Mouse (Mus musculus) layer of hippocampus, adult 9-10 months (tissue): ENCODE results near the gene Srd5a3.

ENCODE experiments used
- DNase-seq: peaks from one replicate; pipeline ENCODE4 v3.0.0; 2022; ENCODE audit warnings: low spot score

Gene Srd5a3

DNA sequence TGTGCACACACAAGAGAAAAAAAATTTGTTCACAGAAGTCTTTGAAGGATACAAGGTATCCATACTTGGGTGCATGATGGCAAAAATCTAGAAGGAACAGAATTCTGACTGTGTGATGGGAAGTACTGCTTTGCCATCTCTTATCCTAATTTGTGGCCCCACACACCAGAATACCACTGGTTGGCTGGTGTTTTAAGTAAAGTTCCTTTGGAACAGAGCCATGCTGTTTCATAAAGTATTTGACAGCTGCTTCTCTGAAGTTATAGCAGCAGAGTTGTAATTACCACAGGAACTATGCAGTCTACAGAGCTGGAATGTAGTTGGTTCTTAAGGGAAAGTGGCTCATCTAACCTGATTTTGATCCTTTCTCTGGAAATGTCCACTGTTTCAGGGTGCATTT, 53.0 kb downstream of the Srd5a3 start:
- no peak for DNase-seq

DNA sequence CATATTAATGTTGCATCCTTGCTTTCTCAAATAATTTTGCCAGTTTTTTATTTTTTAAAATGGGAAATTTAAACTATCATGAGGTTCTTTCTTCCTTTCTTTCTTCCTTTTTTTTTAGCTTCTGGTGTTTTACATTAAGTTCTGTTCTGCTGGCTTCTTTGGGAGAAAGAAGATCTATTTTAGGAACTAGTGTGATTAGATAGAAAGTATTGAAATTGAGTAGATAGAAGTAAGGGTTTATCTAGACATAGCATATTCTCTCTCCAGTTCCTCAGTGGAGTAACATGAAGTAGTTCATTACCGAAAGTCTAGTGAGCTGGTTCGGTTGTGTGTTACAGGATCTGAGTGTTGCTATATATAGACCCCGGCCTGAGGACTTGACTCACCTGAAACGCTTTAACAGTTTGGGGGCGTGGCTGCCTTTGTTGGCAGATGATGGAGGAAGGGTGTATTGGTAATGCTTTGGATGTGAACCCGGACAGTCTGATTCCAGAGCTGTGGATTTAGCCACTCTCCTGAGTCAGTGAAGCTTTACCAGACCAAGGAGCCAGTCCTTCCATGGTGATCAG, 54.4 kb downstream of the Srd5a3 start:
- no peak for DNase-seq

DNA sequence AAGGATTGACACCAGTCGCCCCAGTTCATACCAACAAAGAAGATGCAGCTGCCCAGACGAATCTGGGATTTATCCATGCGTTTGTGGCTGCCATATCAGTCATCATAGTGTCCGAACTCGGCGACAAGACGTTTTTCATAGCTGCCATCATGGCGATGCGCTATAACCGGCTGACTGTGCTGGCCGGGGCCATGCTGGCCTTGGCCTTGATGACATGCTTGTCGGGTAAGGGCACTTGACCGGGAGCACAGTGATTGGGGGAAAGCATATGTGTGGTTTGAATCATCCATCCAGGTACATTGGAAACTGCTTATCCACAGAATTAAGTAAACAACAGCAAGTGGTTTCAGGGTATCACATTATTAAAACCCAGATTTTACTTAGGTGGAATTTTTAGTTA, 59.3 kb downstream of the Srd5a3 start:
- no peak for DNase-seq

DNA sequence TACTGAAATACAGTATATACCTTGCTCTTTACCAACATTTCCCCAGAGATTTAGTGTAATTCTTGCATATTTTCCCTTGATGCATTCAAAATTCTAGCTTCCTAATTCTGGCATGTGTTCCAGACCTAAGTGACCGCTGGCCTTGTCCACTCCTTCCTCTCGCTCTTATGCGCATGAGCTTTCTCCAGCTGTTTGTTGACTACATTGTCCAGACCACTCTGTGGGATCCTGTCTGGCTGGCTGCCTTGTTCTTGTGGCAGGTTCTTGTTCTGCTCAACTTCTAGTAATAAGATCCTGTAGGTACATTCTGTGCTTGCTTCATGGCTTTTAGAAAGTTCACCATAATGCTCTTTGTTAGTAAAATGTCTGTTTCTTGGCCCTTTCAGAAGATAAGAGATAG, 63.1 kb downstream of the Srd5a3 start:
- no peak for DNase-seq
